Mouse (Mus musculus) intestine, embryonic 14.5 days (tissue): Measurements from ENCODE around the gene Gm3147. TPM values are rescaled to one million over a fixed set of nuclear protein-coding genes. Genes with fewer than 3 reads are reported as not detected.
"Not testable (repeated sequence)": the region's sequence is repeated elsewhere in the genome, so short reads cannot be mapped to it uniquely, and the experiment has no call there.

ENCODE experiments used
- ATAC-seq: fragments of 200-750 bp; cut with Nextera tagmentation; replicated peaks from 2 replicates; pipeline ENCODE4 v1.8.0; 2017; ENCODE audit warnings: low read depth, moderate number of reproducible peaks, moderate TSS enrichment, moderate library complexity; ENCODE audit not compliant: low FRiP score, low TSS enrichment
- DNase-seq: peaks from one replicate; pipeline ENCODE4 v3.0.0-alpha.2; 2018; ENCODE audit warnings: low spot score
- H3K27ac ChIP-seq: fragments of 300-500 bp; sonication (generic); 2 replicates; pipeline ENCODE4 v1.5.1; 2014; ENCODE audit warnings: low read depth, mild to moderate bottlenecking, control low read depth
- H3K27me3 ChIP-seq: fragments of 300-500 bp; sonication (generic); replicated peaks from 2 replicates; pipeline ENCODE4 v1.6.1; 2014; ENCODE audit warnings: low read length, control low read depth; ENCODE audit not compliant: control insufficient read depth, insufficient read depth
- H3K36me3 ChIP-seq: fragments of 300-500 bp; sonication (generic); 2 replicates; pipeline ENCODE4 v1.6.1; 2014; ENCODE audit warnings: low read length, control low read depth; ENCODE audit not compliant: control insufficient read depth, insufficient read depth
- H3K4me1 ChIP-seq: fragments of 300-500 bp; sonication (generic); replicated peaks from 2 replicates; pipeline ENCODE4 v1.6.1; 2014; ENCODE audit warnings: low read length, control low read depth, mixed read lengths; ENCODE audit not compliant: control insufficient read depth, insufficient read depth
- H3K4me2 ChIP-seq: fragments of 300-500 bp; sonication (generic); 2 replicates; pipeline ENCODE4 v1.6.1; 2014; ENCODE audit warnings: low read length
- H3K4me3 ChIP-seq: fragments of 300-500 bp; sonication (generic); 2 replicates; pipeline ENCODE4 v1.5.1; 2014; ENCODE audit warnings: low read depth, low read length, control low read depth, mixed read lengths
- H3K9ac ChIP-seq: fragments of 300-500 bp; sonication (generic); 2 replicates; pipeline ENCODE4 v1.6.1; 2014; ENCODE audit warnings: mild to moderate bottlenecking, low read length
- H3K9me3 ChIP-seq: fragments of 300-500 bp; sonication (generic); 2 replicates; pipeline ENCODE4 v1.6.1; 2016; ENCODE audit warnings: low read length, control low read depth; ENCODE audit not compliant: control insufficient read depth
- WGBS: fragments of 180-500 bp; shearing (Covaris S2); extraction: QIAGEN DNeasy Blood & Tissue Kit; methylation state at CpG from one replicate; pipeline ENCODE4 v1.1.7; 2014; 5-methylcytosine and 5-hydroxymethylcytosine counted together
- polyA plus RNA-seq: library from polyadenylated mRNA; unstranded; fragments of >200 nt; fragmentation: Nextera tagmentation; extraction: Ambion mirVana; gene quantifications from 2 replicates; pipeline ENCODE4 v1.2.1, GENCODE M21; 2014

Gene Gm3147
- polyA plus RNA-seq = not detected in 2 replicates

DNA sequence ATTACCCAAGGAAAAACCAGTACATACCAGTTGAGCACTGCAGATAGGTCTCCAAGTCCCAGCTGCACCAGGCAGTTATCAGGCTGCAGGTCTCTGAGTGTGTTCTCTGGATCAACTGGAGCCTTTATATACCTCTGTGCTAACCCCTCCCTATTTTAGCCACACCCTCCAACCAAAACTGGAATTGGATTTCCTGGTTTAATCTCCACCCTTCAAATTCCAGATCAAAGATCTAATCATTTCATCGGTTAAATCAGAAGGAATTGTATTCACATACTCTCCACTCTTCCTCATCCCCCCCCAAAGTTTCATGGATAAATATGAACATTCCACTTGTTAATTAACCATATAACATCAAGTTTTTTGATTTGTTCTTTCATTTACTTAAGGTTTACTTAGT is at the start of gene Gm3147:
TSS of gene Gm3147 (minus strand) at position 101 of the 400 bp plus-strand sequence.
- not testable (repeated sequence) for H3K27me3 ChIP-seq, H3K36me3 ChIP-seq, H3K9ac ChIP-seq, DNase-seq, H3K27ac ChIP-seq, H3K4me3 ChIP-seq, H3K4me1 ChIP-seq, H3K9me3 ChIP-seq, ATAC-seq, H3K4me2 ChIP-seq
- WGBS = no CpG with 5 or more reads among the region's 1 CpGs

DNA sequence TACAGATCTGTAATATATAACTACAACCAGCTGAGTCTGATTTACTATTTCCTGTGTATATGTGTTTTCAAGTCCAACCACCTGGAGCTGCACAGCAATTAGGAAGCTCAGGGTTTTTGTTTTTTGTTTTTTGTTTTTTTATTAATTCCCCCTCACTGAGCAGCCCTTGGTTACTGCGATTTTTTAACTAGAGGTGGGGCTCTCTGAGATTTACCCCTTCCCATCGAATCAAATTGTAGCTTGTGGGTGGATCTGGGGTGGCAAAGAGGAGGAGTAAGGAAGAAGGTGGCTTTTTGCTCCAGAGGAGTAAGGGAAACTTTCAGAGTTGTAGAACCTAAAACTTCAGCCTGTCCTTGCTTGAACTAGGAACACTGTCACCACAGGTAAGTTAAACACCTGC is 31.9 kb upstream of the Gm3147 start, which contains the start of gene Gm6205:
TSS of gene Gm6205 (plus strand) at position 301 of the 400 bp plus-strand sequence.
- WGBS = no CpG with 5 or more reads among the region's 2 CpGs
- H3K9ac ChIP-seq, H3K4me3 ChIP-seq, H3K4me2 ChIP-seq, H3K27ac ChIP-seq, H3K4me1 ChIP-seq, H3K9me3 ChIP-seq, DNase-seq, H3K36me3 ChIP-seq, ATAC-seq, H3K27me3 ChIP-seq: not testable (repeated sequence)

DNA sequence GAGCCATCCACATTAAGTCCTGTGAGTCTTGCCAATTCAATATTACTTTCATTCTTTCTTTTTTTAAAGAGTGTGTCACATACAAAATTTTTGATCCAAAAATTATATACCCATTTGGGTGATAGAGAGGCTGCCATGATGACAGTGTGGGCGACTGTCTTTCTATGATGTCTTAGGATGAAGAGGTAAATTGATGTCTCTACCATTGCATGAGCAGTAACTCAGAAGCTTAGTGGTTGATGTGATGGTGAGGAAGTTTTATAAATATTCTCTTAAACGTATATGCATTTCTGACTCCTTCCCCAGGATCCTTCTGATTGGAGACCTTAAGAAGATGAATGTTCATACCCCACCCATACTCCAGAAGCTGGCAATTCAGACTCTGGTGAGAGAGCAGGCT is 7.5 kb upstream of the Gm3147 start, which contains the start of gene Gm6509:
TSS of gene Gm6509 (plus strand) at position 301 of the 400 bp plus-strand sequence.
- H3K36me3 ChIP-seq, H3K27ac ChIP-seq, H3K4me2 ChIP-seq, H3K9me3 ChIP-seq, H3K27me3 ChIP-seq, H3K9ac ChIP-seq, H3K4me3 ChIP-seq, ATAC-seq, H3K4me1 ChIP-seq, DNase-seq: not testable (repeated sequence)
- 83% methylated on average over 1 of the region's 2 CpGs for WGBS

Other genes with a start within 250 kb of the Gm3147 start
- not detected in 2 replicates for gene Gm7682, start 170.6 kb downstream of the Gm3147 start, polyA plus RNA-seq
- not detected in 2 replicates for gene Gm3139, start 90.1 kb downstream of the Gm3147 start, polyA plus RNA-seq
- gene Gm6509, start 7.6 kb upstream of the Gm3147 start, polyA plus RNA-seq = not detected in 2 replicates
- gene Gm6205, start 32.0 kb upstream of the Gm3147 start, polyA plus RNA-seq = not detected in 2 replicates
- gene Gm3183, start 249.1 kb upstream of the Gm3147 start, polyA plus RNA-seq = not detected in 2 replicates